8 mouse cellular contexts compared by ENCODE assay signal in the genomic region with DNA sequence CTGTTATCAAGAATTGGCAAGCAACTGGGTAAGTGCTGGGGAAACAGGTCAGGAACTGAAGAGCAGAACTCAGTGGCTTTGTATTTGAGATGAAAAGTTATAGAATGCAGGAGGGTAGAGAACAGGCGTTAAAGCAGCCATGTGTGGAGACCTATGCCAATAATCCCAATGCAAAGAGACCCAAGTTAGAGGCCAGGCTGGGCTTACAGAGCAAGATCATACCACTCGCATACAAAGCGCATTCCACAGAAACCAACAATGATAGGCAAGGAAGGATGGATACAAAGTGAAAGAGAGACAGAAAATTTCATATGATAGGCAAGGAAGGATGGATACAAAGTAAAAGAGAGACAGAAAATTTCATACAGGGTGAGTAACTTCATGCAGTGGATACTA. TPM values are rescaled to one million over a fixed set of nuclear protein-coding genes. Genes with fewer than 3 reads are reported as not detected.
A peak's percentile ranks its signal among the peaks of the same experiment; 100 is the strongest.
DNase-seq lines count a peak whose midpoint lies in the region; ATAC-seq and TF ChIP-seq lines count a peak whose summit lies in the region.

No protein-coding gene starts in this region.

- no peak overlapping the region for H3K9ac ChIP-seq in heart, embryonic 12.5 days

- peaks cover 14% of the 10 kb centered on the region for H3K36me3 ChIP-seq in heart, embryonic 12.5 days
- H3K36me3 ChIP-seq in hindbrain, embryonic 10.5 days: peaks cover 22% of the 10 kb centered on the region
- H3K36me3 ChIP-seq in midbrain, embryonic 10.5 days: peaks cover 18% of the 10 kb centered on the region

- H3K9me3 ChIP-seq in heart, embryonic 12.5 days (replicated peaks): no peaks in the 10 kb centered on the region
- no peaks in the 10 kb centered on the region for H3K9me3 ChIP-seq in hindbrain, embryonic 10.5 days
- H3K9me3 ChIP-seq in midbrain, embryonic 10.5 days (replicated peaks): no peaks in the 10 kb centered on the region

- no peak for DNase-seq in heart, adult 8-10 months (ENCODE audit: low spot score)
- no peak for DNase-seq in Patski (ENCODE audit: low read depth, low spot score)
- no peak for DNase-seq in hindbrain, embryonic 10.5 days (ENCODE audit: low spot score)
- no peak for DNase-seq in midbrain, embryonic 10.5 days (ENCODE audit: low spot score)
- no peak for DNase-seq in layer of hippocampus, adult 11-12 months (ENCODE audit: low spot score)
- no peak for DNase-seq in kidney, postnatal 14 days

- ATAC-seq in heart, embryonic 12.5 days (ENCODE audit: insufficient number of reproducible peaks, low FRiP score): peak; percentile 3; the same call in 1 of the 2 replicates
- peak; percentile 15 for ATAC-seq in Patski
- no peak for ATAC-seq in activated CD4-positive, CD25-positive, alpha-beta regulatory T cell, adult 4 months

- H3K27me3 ChIP-seq in heart, embryonic 12.5 days (replicated peaks): no peaks in the 10 kb centered on the region
- no peaks in the 10 kb centered on the region for H3K27me3 ChIP-seq in Patski
- H3K27me3 ChIP-seq in hindbrain, embryonic 10.5 days (ENCODE audit: insufficient read depth, poor library complexity, severe bottlenecking): no peaks in the 10 kb centered on the region
- no peaks in the 10 kb centered on the region for H3K27me3 ChIP-seq in midbrain, embryonic 10.5 days (ENCODE audit: low read depth, poor library complexity, severe bottlenecking)

- H3K4me3 ChIP-seq in heart, embryonic 12.5 days: peak overlapping the region; percentile 76; the same call in 1 of the 2 replicates
- peak overlapping the region; percentile 96 for H3K4me3 ChIP-seq in hindbrain, embryonic 10.5 days
- H3K4me3 ChIP-seq in midbrain, embryonic 10.5 days: peak overlapping the region; percentile 93

- POLR2A ChIA-PET in Patski (lab: Charles Lee): no interaction called here

- CTCF ChIA-PET in Patski (lab: Charles Lee): interaction anchor here (0.8 kb wide), 1 partner anchor 63 kb away, joined by 3 read pairs; no protein-coding TSS in a partner anchor

- H3K4me2 ChIP-seq in heart, embryonic 12.5 days: no peak overlapping the region

- peaks cover 12% of the 10 kb centered on the region for H3K4me1 ChIP-seq in heart, embryonic 12.5 days (replicated peaks)
- peaks cover 36% of the 10 kb centered on the region for H3K4me1 ChIP-seq in hindbrain, embryonic 10.5 days (replicated peaks)
- peaks cover 35% of the 10 kb centered on the region for H3K4me1 ChIP-seq in midbrain, embryonic 10.5 days

- no peak overlapping the region for H3K27ac ChIP-seq in heart, embryonic 12.5 days (ENCODE audit: poor library complexity, severe bottlenecking)
- 0 out of 2 replicates have a peak overlapping the region, but pooled peaks have one; percentile 96 for H3K27ac ChIP-seq in hindbrain, embryonic 10.5 days
- H3K27ac ChIP-seq in midbrain, embryonic 10.5 days (replicated peaks): peak overlapping the region; percentile 94; the same call in 1 of the 2 replicates

- in situ Hi-C loops in Patski (cut with MboI; ENCODE audit: low pct_unique_long_range_greater_than_20kb): no loop called here

- no peak for TF ChIP-seq CTCF in Patski (IDR thresholded peaks at IDR 0.05)

- 67% methylated on average over 3 of the region's 3 CpGs for WGBS in heart, embryonic 12.5 days
- WGBS in hindbrain, embryonic 10.5 days: 63% methylated on average over 3 of the region's 3 CpGs
- 64% methylated on average over 3 of the region's 3 CpGs for WGBS in midbrain, embryonic 10.5 days

RNA-seq across cellular contexts. Expression of gene Cnih4, which starts 5.9 kb away (rescaled TPM):
- polyA plus RNA-seq in heart, embryonic 12.5 days (2016; fragmentation: Nextera tagmentation; extraction: Ambion mirVana): 128 and 130 TPM in 2 replicates
- 10 to 100 TPM; 46.6 to 52.1 (median 48.9) TPM for total RNA-seq in heart, adult 8-10 months (2022)
- 144 TPM for polyA plus RNA-seq in Patski (2021)
- 104 and 129 TPM in 2 replicates for polyA plus RNA-seq in hindbrain, embryonic 10.5 days (2016; fragmentation: Nextera tagmentation; extraction: Ambion mirVana)
- polyA plus RNA-seq in midbrain, embryonic 10.5 days (2016; fragmentation: Nextera tagmentation; extraction: Ambion mirVana): 120 and 133 TPM in 2 replicates
- 10 to 100 TPM; 71.6 to 91.0 TPM for polyA plus RNA-seq in activated CD4-positive, CD25-positive, alpha-beta regulatory T cell, adult 4 months (2017; shearing (Covaris generic))

RNA-seq across cellular contexts. Expression of gene Nvl, which starts 6.4 kb away (rescaled TPM):
- polyA plus RNA-seq in heart, embryonic 12.5 days (2016; fragmentation: Nextera tagmentation; extraction: Ambion mirVana): 21.4 and 22.6 TPM in 2 replicates
- total RNA-seq in heart, adult 8-10 months (2022): 1 to 10 TPM; 6.9 to 8.0 (median 7.2) TPM
- polyA plus RNA-seq in Patski (2021): 23.1 TPM
- 30.2 and 42.2 TPM in 2 replicates for polyA plus RNA-seq in hindbrain, embryonic 10.5 days (2016; fragmentation: Nextera tagmentation; extraction: Ambion mirVana)
- 42.6 and 43.2 TPM in 2 replicates for polyA plus RNA-seq in midbrain, embryonic 10.5 days (2016; fragmentation: Nextera tagmentation; extraction: Ambion mirVana)
- polyA plus RNA-seq in activated CD4-positive, CD25-positive, alpha-beta regulatory T cell, adult 4 months (2017; shearing (Covaris generic)): 10 to 100 TPM; 27.8 to 37.9 TPM
